Mouse (Mus musculus) heart, embryonic 11.5 days (tissue): ENCODE results near the gene Adh1. TPM values are rescaled to one million over a fixed set of nuclear protein-coding genes. Genes with fewer than 3 reads are reported as not detected.

Experiments
- ATAC-seq: fragments of 200-750 bp; cut with Nextera tagmentation; replicated peaks from 2 replicates; pipeline ENCODE4 v1.8.0; 2017; ENCODE audit warnings: moderate library complexity; ENCODE audit not compliant: insufficient number of reproducible peaks, low FRiP score, low TSS enrichment
- H3K27ac ChIP-seq: fragments of 300-500 bp; sonication (generic); 2 replicates; pipeline ENCODE4 v1.5.1; 2014; ENCODE audit warnings: mild to moderate bottlenecking, low read depth, low read length
- H3K27me3 ChIP-seq: fragments of 300-500 bp; sonication (generic); 2 replicates; pipeline ENCODE4 v1.6.1; 2014; ENCODE audit warnings: mild to moderate bottlenecking, low read length, mixed read lengths; ENCODE audit not compliant: control insufficient read depth, insufficient read depth
- H3K36me3 ChIP-seq: fragments of 300-500 bp; sonication (generic); 2 replicates; pipeline ENCODE4 v1.6.1; 2014; ENCODE audit warnings: mild to moderate bottlenecking, low read length, moderate library complexity, mixed read lengths; ENCODE audit not compliant: control insufficient read depth, insufficient read depth
- H3K4me1 ChIP-seq: fragments of 300-500 bp; sonication (generic); 2 replicates; pipeline ENCODE4 v1.6.1; 2014; ENCODE audit warnings: low read length; ENCODE audit not compliant: control insufficient read depth, insufficient read depth
- H3K4me2 ChIP-seq: fragments of 300-500 bp; sonication (generic); 2 replicates; pipeline ENCODE4 v1.6.1; 2014; ENCODE audit warnings: mild to moderate bottlenecking, moderate library complexity
- H3K4me3 ChIP-seq: fragments of 300-500 bp; sonication (generic); 2 replicates; pipeline ENCODE4 v1.5.1; 2014; ENCODE audit warnings: low read depth, low read length
- H3K9ac ChIP-seq: fragments of 300-500 bp; sonication (generic); 2 replicates; pipeline ENCODE4 v1.6.1; 2014; ENCODE audit warnings: mild to moderate bottlenecking, low read depth, low read length, moderate library complexity
- H3K9me3 ChIP-seq: fragments of 300-500 bp; sonication (generic); replicated peaks from 2 replicates; pipeline ENCODE4 v1.6.1; 2016; ENCODE audit warnings: low read length; ENCODE audit not compliant: control insufficient read depth
- WGBS: fragments of 180-500 bp; shearing (Covaris S2); extraction: QIAGEN DNeasy Blood & Tissue Kit; methylation state at CpG from one replicate; pipeline ENCODE4 v1.1.7; 2014; ENCODE audit not compliant: insufficient replicate concordance; 5-methylcytosine and 5-hydroxymethylcytosine counted together
- polyA plus RNA-seq: library from polyadenylated mRNA; unstranded; fragments of >200 nt; fragmentation: Nextera tagmentation; extraction: Ambion mirVana; gene quantifications from 2 replicates; pipeline ENCODE4 v1.2.1, GENCODE M21; 2014

Adh1 gene
- polyA plus RNA-seq, 1 experiment from 2014 or later: 0.93 TPM

DNA sequence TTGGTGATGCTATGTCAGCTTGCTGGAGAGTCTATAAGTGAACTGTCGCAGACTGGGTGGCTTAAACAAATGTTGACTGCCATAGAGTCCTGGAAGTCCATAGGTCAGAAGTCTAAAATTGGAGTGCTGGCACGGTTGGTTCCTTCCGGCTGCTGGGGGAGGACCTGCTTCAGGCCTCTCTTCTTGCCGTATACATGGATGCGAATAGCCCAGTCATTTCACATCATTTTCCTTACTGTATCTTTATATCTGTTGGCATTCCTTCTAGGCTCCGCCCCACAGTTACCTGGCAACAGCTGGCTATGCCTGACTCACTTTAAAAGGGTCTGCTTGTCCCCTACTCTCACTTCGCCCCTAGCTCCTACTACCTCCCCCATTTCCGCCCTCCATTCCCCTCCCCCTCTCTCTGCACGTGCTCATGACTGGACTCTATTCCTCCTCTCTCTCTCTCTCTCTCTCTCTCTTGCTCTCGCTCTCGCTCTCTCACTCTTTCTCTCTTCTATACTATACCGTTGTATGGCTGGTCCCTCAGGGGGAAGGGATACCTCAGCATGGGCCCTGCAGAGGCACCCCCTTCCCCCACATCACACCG is 36.3 kb upstream of the Adh1 start:
- 79% methylated on average over 13 of the region's 13 CpGs for WGBS
- H3K27ac ChIP-seq: no peak overlapping the region
- ATAC-seq: no peak
- H3K9ac ChIP-seq: no peak overlapping the region
- H3K36me3 ChIP-seq: no peaks in the 10 kb centered on the region
- H3K4me1 ChIP-seq: no peaks in the 10 kb centered on the region
- no peak overlapping the region for H3K4me3 ChIP-seq
- no peak overlapping the region for H3K4me2 ChIP-seq
- H3K27me3 ChIP-seq: no peaks in the 10 kb centered on the region
- H3K9me3 ChIP-seq: no peaks in the 10 kb centered on the region

GRCm38 (mm10) chr3:138225331-138225730 is 35.5 kb upstream of the Adh1 start:
- ATAC-seq: no peak
- 68% methylated on average over 6 of the region's 7 CpGs for WGBS
- Histone ChIP-seq H3K9me3 (no peaks in the 10 kb centered on the region), H3K9ac (no peak overlapping the region), H3K27ac (no peak overlapping the region), H3K4me3 (no peak overlapping the region), H3K27me3 (no peaks in the 10 kb centered on the region), H3K36me3 (no peaks in the 10 kb centered on the region), H3K4me2 (no peak overlapping the region), H3K4me1 (no peaks in the 10 kb centered on the region)

GRCm38 (mm10) chr3:138225853-138226252 is 34.9 kb upstream of the Adh1 start:
- no peaks in the 10 kb centered on the region for H3K27me3 ChIP-seq
- no peak overlapping the region for H3K4me3 ChIP-seq
- no peak for ATAC-seq
- H3K9ac ChIP-seq: no peak overlapping the region
- H3K9me3 ChIP-seq: no peaks in the 10 kb centered on the region
- no peak overlapping the region for H3K4me2 ChIP-seq
- H3K36me3 ChIP-seq: no peaks in the 10 kb centered on the region
- H3K27ac ChIP-seq: no peak overlapping the region
- 50% methylated on average over 7 of the region's 7 CpGs for WGBS
- H3K4me1 ChIP-seq: no peaks in the 10 kb centered on the region

DNA sequence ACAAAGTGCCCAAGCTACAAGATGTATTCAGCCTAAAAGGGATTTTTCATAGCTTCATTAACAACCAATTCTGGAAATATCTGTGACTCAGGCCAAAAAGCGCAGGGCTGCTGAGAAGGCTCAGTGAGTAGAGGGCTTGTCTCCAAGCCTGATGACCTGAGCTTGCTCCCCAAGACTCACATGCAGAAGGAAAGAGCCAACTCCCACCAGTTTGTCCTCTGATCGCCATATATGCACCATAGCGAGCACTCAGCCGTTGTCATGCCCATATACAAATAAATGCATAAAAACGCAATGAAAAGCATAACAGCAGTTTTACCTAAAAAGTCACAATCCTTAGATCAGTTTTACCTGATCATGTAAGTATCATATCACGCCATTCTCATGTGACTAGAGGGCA is 34.3 kb upstream of the Adh1 start:
- Histone ChIP-seq H3K4me2 (no peak overlapping the region), H3K36me3 (no peaks in the 10 kb centered on the region), H3K4me1 (no peaks in the 10 kb centered on the region), H3K9me3 (no peaks in the 10 kb centered on the region), H3K9ac (no peak overlapping the region), H3K27ac (no peak overlapping the region), H3K4me3 (no peak overlapping the region), H3K27me3 (no peaks in the 10 kb centered on the region)
- ATAC-seq: no peak
- 85% methylated on average over 6 of the region's 6 CpGs for WGBS

GRCm38 (mm10) chr3:138227082-138227481 is 33.7 kb upstream of the Adh1 start:
- Histone ChIP-seq H3K36me3 (no peaks in the 10 kb centered on the region), H3K4me1 (no peaks in the 10 kb centered on the region), H3K4me2 (no peak overlapping the region), H3K27ac (no peak overlapping the region), H3K27me3 (no peaks in the 10 kb centered on the region), H3K4me3 (no peak overlapping the region), H3K9ac (no peak overlapping the region), H3K9me3 (no peaks in the 10 kb centered on the region)
- 92% methylated on average over 2 of the region's 2 CpGs for WGBS
- no peak for ATAC-seq

DNA sequence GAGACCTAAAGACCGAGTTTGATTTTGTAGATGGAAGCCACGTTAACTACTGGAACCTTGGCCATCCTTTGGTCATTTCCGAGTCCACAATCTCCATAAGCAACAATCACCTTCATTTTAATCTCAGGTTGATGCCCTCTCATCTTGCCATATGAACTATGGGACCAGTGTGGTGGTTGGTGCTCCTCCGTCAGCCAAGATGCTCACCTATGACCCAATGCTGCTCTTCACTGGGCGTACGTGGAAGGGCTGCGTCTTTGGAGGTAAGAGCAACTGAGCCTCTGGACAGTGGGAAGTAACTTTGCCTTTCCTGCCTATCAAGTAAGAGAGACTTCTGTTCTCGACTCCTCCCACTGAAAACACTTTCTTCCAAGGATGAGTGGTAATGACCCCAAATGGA is 33.0 kb upstream of the Adh1 start:
- no peak overlapping the region for H3K27ac ChIP-seq
- H3K27me3 ChIP-seq: no peaks in the 10 kb centered on the region
- WGBS: 88% methylated on average over 8 of the region's 8 CpGs
- no peak overlapping the region for H3K4me3 ChIP-seq
- no peaks in the 10 kb centered on the region for H3K36me3 ChIP-seq
- no peaks in the 10 kb centered on the region for H3K9me3 ChIP-seq
- H3K4me1 ChIP-seq: no peaks in the 10 kb centered on the region
- H3K9ac ChIP-seq: no peak overlapping the region
- no peak overlapping the region for H3K4me2 ChIP-seq
- ATAC-seq: no peak

- Histone ChIP-seq H3K4me1 (no peaks in the 10 kb centered on the region), H3K27me3 (no peaks in the 10 kb centered on the region), H3K9me3 (no peaks in the 10 kb centered on the region), H3K4me3 (no peak overlapping the region), H3K9ac (no peak overlapping the region), H3K4me2 (no peak overlapping the region), H3K27ac (no peak overlapping the region), H3K36me3 (no peaks in the 10 kb centered on the region)
- WGBS: 89% methylated on average over 1 of the region's 1 CpGs
- no peak for ATAC-seq
These were observed 31.3 kb upstream of the Adh1 start for GRCm38 (mm10) chr3:138229448-138229847.

DNA sequence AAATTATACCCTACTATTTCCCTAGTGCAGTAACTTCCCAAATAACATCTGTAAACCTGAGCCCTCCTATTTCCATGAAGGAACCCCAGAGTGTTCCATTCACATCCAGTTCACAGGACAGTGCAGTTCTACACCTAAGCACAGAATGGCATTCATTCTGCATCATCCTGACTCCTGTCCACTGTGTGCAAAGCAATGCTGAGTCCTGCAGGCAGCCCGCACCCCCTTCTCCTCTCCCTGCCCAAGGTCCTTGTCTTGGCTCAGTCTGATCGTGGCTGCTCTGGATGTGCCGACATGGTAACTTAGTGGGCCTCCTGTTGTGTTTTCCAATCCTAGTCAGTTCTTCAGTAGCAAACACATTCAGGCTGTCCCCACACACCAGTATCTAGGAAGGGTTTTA is 30.5 kb upstream of the Adh1 start:
- WGBS: 70% methylated on average over 3 of the region's 3 CpGs
- no peak overlapping the region for H3K9ac ChIP-seq
- H3K4me3 ChIP-seq: no peak overlapping the region
- no peak overlapping the region for H3K4me2 ChIP-seq
- H3K9me3 ChIP-seq: no peaks in the 10 kb centered on the region
- H3K4me1 ChIP-seq: no peaks in the 10 kb centered on the region
- no peak for ATAC-seq
- H3K36me3 ChIP-seq: no peaks in the 10 kb centered on the region
- no peaks in the 10 kb centered on the region for H3K27me3 ChIP-seq
- H3K27ac ChIP-seq: no peak overlapping the region

DNA sequence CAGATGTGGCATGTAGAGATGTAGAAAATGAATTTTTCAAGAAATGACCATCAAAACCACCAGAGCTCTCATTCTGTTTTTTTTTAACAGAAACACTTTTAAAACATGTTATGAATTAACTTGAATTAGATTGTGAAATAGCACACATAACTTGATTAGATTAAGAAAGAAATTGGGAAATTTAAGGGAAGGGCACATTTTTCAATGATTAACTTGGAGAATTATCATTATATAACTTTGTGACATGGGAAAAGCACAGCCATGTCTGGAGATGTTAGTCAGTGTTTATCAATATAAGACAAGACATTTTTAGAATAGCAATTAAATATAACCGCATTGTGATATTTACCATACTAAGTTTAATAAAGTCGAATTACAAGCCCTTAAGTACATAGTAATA is 29.3 kb upstream of the Adh1 start:
- H3K9me3 ChIP-seq: no peaks in the 10 kb centered on the region
- WGBS: 75% methylated on average over 2 of the region's 2 CpGs
- H3K4me2 ChIP-seq: no peak overlapping the region

More for the DNA sequence above, 29.3 kb upstream of the Adh1 start:
- H3K4me3 ChIP-seq: no peak overlapping the region
- no peaks in the 10 kb centered on the region for H3K27me3 ChIP-seq
- H3K9ac ChIP-seq: no peak overlapping the region
- H3K4me1 ChIP-seq: no peaks in the 10 kb centered on the region
- ATAC-seq: no peak
- no peak overlapping the region for H3K27ac ChIP-seq
- H3K36me3 ChIP-seq: no peaks in the 10 kb centered on the region
